Mouse (Mus musculus) layer of hippocampus, postnatal 36 days (tissue): ENCODE results near the gene Dusp19. TPM values are rescaled to one million over a fixed set of nuclear protein-coding genes. Genes with fewer than 3 reads are reported as not detected.

Source experiments
- DNase-seq, 2 experiments: peaks; one replicate each; pipeline ENCODE4 v3.0.0; 2022
- microRNA-seq, 2 experiments: library from miRNA; unstranded; fragments of <30 nt; microRNA quantifications; one replicate each; pipeline ENCODE4 v1.2.0; 2021
- total RNA-seq, 2 experiments: library from RNA; stranded (reverse); gene quantifications; 2 replicates each; pipeline ENCODE4 v1.2.3; 2021

Gene Dusp19
- total RNA-seq, 2 experiments from 2014 or later = 30.4 to 32.5 TPM

- DNase-seq = peak; percentile 87 to 90
Observed at GRCm38 (mm10) chr2:80638364-80639241, 21.8 kb downstream of the Dusp19 start.

GRCm38 (mm10) chr2:80639398-80639797 lies 22.6 kb downstream of the Dusp19 start:
- DNase-seq = no peak

DNA sequence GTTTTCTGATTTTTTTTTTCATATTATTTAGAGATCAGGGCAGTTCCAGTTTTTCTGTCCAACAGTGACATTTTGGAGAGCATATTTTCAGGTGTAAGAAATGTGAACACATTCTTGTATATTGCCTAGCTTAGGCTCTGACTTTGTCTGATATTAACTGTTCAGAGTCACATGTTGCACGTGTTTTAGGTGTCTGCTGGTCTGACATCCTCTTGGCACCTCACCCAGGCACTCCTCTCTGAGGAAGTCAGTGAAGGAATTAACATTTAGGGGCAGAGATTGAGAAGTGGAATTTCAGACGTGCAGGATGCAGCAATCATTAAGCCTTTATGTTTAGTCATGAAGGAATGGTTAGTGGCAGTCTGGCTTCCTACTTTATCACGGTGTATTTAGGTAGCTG lies 23.0 kb downstream of the Dusp19 start:
- no peak for DNase-seq

DNA sequence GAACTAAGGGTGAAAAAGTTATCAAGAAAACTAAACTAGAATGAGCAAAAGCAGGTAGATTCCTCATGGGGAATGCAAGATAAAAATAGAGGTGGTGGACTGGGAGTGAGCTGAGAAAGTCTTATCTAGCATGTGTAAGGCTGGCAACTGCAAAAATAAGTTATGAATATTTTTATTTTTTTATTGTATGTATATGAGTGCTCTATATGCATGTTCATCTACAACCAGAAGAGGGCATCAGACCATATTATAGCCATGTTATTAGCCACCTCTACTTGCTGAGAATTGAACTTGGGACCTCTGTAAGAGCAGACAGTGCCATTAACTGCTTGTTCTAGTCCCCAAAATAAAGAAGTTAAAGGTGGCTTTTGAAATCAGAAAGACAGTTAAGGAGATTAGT lies 44.6 kb downstream of the Dusp19 start:
- DNase-seq = no peak

DNA sequence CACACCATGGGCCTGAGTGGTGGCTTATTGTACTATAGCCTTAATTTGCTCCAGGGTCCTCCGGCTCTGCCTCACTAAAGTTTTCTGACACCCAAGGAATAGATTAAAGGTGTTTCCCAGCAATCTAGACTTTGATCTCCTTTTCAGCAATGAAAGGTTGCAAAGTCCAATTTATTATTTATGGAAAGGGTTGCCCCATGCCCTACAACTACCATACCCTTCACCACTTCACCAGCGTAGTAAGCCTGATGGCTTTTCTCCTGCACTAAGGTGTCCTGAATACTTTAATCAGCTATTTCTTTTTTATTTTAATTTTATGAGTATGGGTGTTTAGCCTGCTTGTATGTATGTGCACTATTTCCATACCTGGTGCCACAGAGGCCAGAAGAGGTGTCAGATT lies 45.8 kb downstream of the Dusp19 start:
- no peak for DNase-seq

DNA sequence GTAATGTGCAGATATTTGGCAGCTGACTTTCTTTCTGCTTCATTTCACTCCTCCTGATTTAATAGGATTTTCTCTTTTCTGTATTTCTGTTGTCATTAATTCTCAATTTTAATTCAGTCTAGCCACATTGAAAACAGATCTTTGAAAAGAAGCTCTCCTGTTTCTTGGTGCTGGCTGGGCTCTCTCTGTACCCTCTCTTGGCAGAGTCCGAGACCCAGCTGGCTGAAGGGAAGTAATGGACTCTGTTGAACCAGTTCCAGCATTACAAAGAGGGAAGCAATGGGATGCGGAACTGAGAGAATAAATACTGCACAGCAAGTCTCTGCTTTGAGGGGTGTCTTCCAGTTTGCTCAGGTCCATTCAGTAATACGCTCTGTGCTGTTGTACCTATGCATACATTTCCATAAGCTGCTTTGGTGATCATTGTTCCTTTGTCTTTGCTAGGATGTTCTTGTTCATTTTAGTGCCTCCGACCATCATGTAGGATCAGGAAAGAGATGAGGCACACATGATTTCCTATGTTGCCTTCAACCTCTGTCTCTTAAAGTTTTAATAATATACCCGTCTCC lies 50.6 kb downstream of the Dusp19 start:
- DNase-seq = peak in 1 of 2 experiments; percentile 15

GRCm38 (mm10) chr2:80669868-80670666 lies 53.2 kb downstream of the Dusp19 start:
- no peak for DNase-seq

DNA sequence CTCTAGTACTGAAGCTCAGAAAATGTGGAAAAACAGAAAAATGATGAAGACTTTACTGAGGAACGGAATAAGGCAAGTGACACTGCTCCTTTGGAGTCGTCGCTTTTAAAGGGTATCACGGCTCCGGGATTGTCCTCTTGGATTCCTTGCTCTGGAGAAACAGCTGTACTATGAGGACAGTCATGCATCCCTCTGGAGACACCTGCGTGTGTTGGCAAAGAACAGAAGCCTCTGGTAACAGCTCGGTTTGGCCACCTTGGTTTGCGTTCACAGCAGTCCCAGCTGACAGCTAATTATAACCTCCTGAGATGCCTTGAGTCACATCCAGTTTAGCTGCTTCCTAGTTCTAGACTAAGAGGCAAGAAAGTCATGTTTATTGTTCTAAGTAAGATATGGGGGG lies 62.0 kb downstream of the Dusp19 start:
- no peak for DNase-seq

Small RNA genes lying within 50 kb of the gene (microRNA-seq; reads per million reads assigned to microRNA genes)
- 0 reads per million in 2 experiments for gene Mir684-1

Other genes starting within 250 kb of the Dusp19 start
- 10 to 100 TPM; 34.4 to 37.4 TPM for gene Frzb, start 169.4 kb upstream of the Dusp19 start, total RNA-seq
- gene Nckap1, start 35.7 kb upstream of the Dusp19 start, total RNA-seq = 100 to 1,000 TPM; 562 to 572 TPM
- 10 to 100 TPM; 17.4 to 21.2 TPM for gene Nup35, start 191 bp downstream of the Dusp19 start, total RNA-seq